Mouse (Mus musculus): ENCODE measurements around the gene Pik3r4. TPM values are rescaled to one million over a fixed set of nuclear protein-coding genes. Genes with fewer than 3 reads are reported as not detected.

Gene Pik3r4
- polyA plus RNA-seq, 1 experiment from 2014 or later, result 16.1 TPM

Other genes with a start within 250 kb of the Pik3r4 start
- 14.6 and 19.3 TPM in 2 replicates for gene Aste1, start 247.6 kb upstream of the Pik3r4 start, polyA plus RNA-seq (2014; fragmentation: Nextera tagmentation; extraction: Ambion mirVana)
- 0.30 TPM in 2 replicates for gene Nek11, start 247.5 kb upstream of the Pik3r4 start, polyA plus RNA-seq (2014; fragmentation: Nextera tagmentation; extraction: Ambion mirVana)
- gene Atp2c1, start 115.7 kb upstream of the Pik3r4 start, polyA plus RNA-seq (2014; fragmentation: Nextera tagmentation; extraction: Ambion mirVana), result 53.0 and 61.4 TPM in 2 replicates
- gene Col6a6, start 185.2 kb downstream of the Pik3r4 start, polyA plus RNA-seq (2014; fragmentation: Nextera tagmentation; extraction: Ambion mirVana), result 0.38 and 0.69 TPM in 2 replicates

Measured in heart, embryonic 11.5 days (tissue).